Mouse (Mus musculus) lung, postnatal 0 days (tissue): ENCODE results near the gene Fam114a1. TPM values are rescaled to one million over a fixed set of nuclear protein-coding genes. Genes with fewer than 3 reads are reported as not detected.
A peak's percentile ranks its signal among the peaks of the same experiment; 100 is the strongest.

Experiments
- ATAC-seq: fragments of 200-750 bp; cut with Nextera tagmentation; 2 replicates; pipeline ENCODE4 v1.8.0; 2017; ENCODE audit warnings: moderate library complexity
- DNase-seq: peaks from one replicate; pipeline ENCODE4 v3.0.0-alpha.2; 2016; ENCODE audit warnings: low spot score
- H3K27ac ChIP-seq: fragments of 300-500 bp; sonication (generic); 2 replicates; pipeline ENCODE4 v1.5.1; 2014; ENCODE audit warnings: antibody characterized with exemption, mild to moderate bottlenecking, low read length, mixed read lengths
- H3K27me3 ChIP-seq: fragments of 300-500 bp; sonication (generic); replicated peaks from 2 replicates; pipeline ENCODE4 v1.6.1; 2014; ENCODE audit warnings: low read length, mixed read lengths; ENCODE audit not compliant: insufficient read depth
- H3K36me3 ChIP-seq: fragments of 300-500 bp; sonication (generic); 2 replicates; pipeline ENCODE4 v1.6.1; 2014; ENCODE audit warnings: low read length, mixed read lengths; ENCODE audit not compliant: insufficient read depth
- H3K4me1 ChIP-seq: fragments of 300-500 bp; sonication (generic); 2 replicates; pipeline ENCODE4 v1.6.1; 2014; ENCODE audit warnings: antibody characterized with exemption, low read depth, low read length, mixed read lengths; ENCODE audit not compliant: insufficient read depth
- H3K4me2 ChIP-seq: fragments of 300-500 bp; sonication (generic); replicated peaks from 2 replicates; pipeline ENCODE4 v1.6.1; 2014; ENCODE audit warnings: low read depth, mild to moderate bottlenecking, low read length, moderate library complexity, mixed read lengths
- H3K4me3 ChIP-seq: fragments of 300-500 bp; sonication (generic); 2 replicates; pipeline ENCODE4 v1.5.1; 2014; ENCODE audit warnings: low read depth, low read length
- H3K9ac ChIP-seq: fragments of 300-500 bp; sonication (generic); replicated peaks from 2 replicates; pipeline ENCODE4 v1.6.1; 2014; ENCODE audit warnings: low read depth, mild to moderate bottlenecking
- H3K9me3 ChIP-seq: fragments of 300-500 bp; sonication (generic); 2 replicates; pipeline ENCODE4 v1.6.1; 2016; ENCODE audit warnings: low read length, mixed read lengths
- CTCF ChIP-seq: IDR thresholded peaks from 2 replicates; pipeline ENCODE4 v1.5.1; 2016; ENCODE audit warnings: antibody characterized with exemption, mild to moderate bottlenecking
- EP300 ChIP-seq: IDR thresholded peaks from 2 replicates; pipeline ENCODE4 v1.6.1; 2016; ENCODE audit warnings: antibody characterized with exemption, mild to moderate bottlenecking, control low read depth
- WGBS: fragments of 180-500 bp; shearing (Covaris S2); extraction: QIAGEN DNeasy Blood & Tissue Kit; methylation state at CpG from one replicate; pipeline ENCODE4 v1.1.7; 2014; 5-methylcytosine and 5-hydroxymethylcytosine counted together
- polyA plus RNA-seq: library from polyadenylated mRNA; unstranded; fragments of >200 nt; fragmentation: Nextera tagmentation; extraction: Ambion mirVana; gene quantifications from 2 replicates; pipeline ENCODE4 v1.2.1, GENCODE M21; 2015

Gene Fam114a1
- polyA plus RNA-seq, 1 experiment from 2014 or later, result 26.3 TPM

- H3K4me2 ChIP-seq, result no peak overlapping the region
- no peak overlapping the region for H3K4me3 ChIP-seq
- no peaks in the 10 kb centered on the region for H3K27me3 ChIP-seq
- H3K9me3 ChIP-seq, result no peaks in the 10 kb centered on the region
- 80% methylated on average over 5 of the region's 5 CpGs for WGBS
- no peak for ATAC-seq
- peaks cover 5% of the 10 kb centered on the region; the same call in 1 of the 2 replicates for H3K36me3 ChIP-seq
- H3K4me1 ChIP-seq, result no peaks in the 10 kb centered on the region
- no peak for DNase-seq
- H3K27ac ChIP-seq, result no peak overlapping the region
- no peak for TF ChIP-seq EP300
- no peak for TF ChIP-seq CTCF
- H3K9ac ChIP-seq, result no peak overlapping the region
Measured at GRCm38 (mm10) chr5:64975121-64975520, 5.2 kb downstream of the Fam114a1 start.

GRCm38 (mm10) chr5:64977128-64977527 lies 7.3 kb downstream of the Fam114a1 start:
- DNase-seq (no peak), ATAC-seq (no peak)
- Histone ChIP-seq H3K36me3 (peaks cover 5% of the 10 kb centered on the region; the same call in 1 of the 2 replicates), H3K27ac (no peak overlapping the region), H3K27me3 (no peaks in the 10 kb centered on the region), H3K9me3 (no peaks in the 10 kb centered on the region), H3K4me2 (no peak overlapping the region), H3K9ac (no peak overlapping the region), H3K4me1 (no peaks in the 10 kb centered on the region), H3K4me3 (no peak overlapping the region)
- no peak for TF ChIP-seq CTCF
- no peak for TF ChIP-seq EP300
- 67% methylated on average over 8 of the region's 8 CpGs for WGBS

GRCm38 (mm10) chr5:64985971-64986370 lies 16.1 kb downstream of the Fam114a1 start:
- DNase-seq (peak; percentile 62), ATAC-seq (peak; percentile 87)
- H3K9me3 ChIP-seq, result no peaks in the 10 kb centered on the region
- WGBS, result 55% methylated on average over 7 of the region's 7 CpGs
- no peaks in the 10 kb centered on the region for H3K27me3 ChIP-seq
- H3K9ac ChIP-seq, result no peak overlapping the region
- 0 out of 2 replicates have a peak, but pooled peaks cover 6% of the 10 kb centered on the region for H3K36me3 ChIP-seq
- peak overlapping the region; percentile 54; the same call in 1 of the 2 replicates for H3K27ac ChIP-seq
- peak; percentile 79 for TF ChIP-seq EP300
- no peak for TF ChIP-seq CTCF
- H3K4me2 ChIP-seq, result no peak overlapping the region
- H3K4me1 ChIP-seq, result no peaks in the 10 kb centered on the region
- no peak overlapping the region for H3K4me3 ChIP-seq

- TF ChIP-seq CTCF (no peak), EP300 (no peak)
- Histone ChIP-seq H3K9me3 (no peaks in the 10 kb centered on the region), H3K9ac (no peak overlapping the region), H3K4me1 (no peaks in the 10 kb centered on the region), H3K36me3 (no peaks in the 10 kb centered on the region), H3K27ac (no peak overlapping the region), H3K4me3 (no peak overlapping the region), H3K27me3 (no peaks in the 10 kb centered on the region), H3K4me2 (no peak overlapping the region)
- no peak for DNase-seq
- 100% methylated on average over 1 of the region's 1 CpGs for WGBS
- no peak for ATAC-seq
Measured at GRCm38 (mm10) chr5:64989940-64990339, 20.1 kb downstream of the Fam114a1 start.

GRCm38 (mm10) chr5:64992540-64992939 lies 22.7 kb downstream of the Fam114a1 start:
- Histone ChIP-seq H3K4me1 (no peaks in the 10 kb centered on the region), H3K4me3 (no peak overlapping the region), H3K9ac (no peak overlapping the region), H3K36me3 (peaks cover 4% of the 10 kb centered on the region; the same call in 1 of the 2 replicates), H3K27ac (no peak overlapping the region), H3K4me2 (no peak overlapping the region), H3K9me3 (no peaks in the 10 kb centered on the region), H3K27me3 (no peaks in the 10 kb centered on the region)
- TF ChIP-seq EP300 (no peak), CTCF (peak; percentile 43)
- ATAC-seq (no peak), DNase-seq (no peak)
- whole genome bisulfite sequencing, result 58% methylated on average over 8 of the region's 8 CpGs

GRCm38 (mm10) chr5:64995408-64995807 lies 25.5 kb downstream of the Fam114a1 start:
- Histone ChIP-seq H3K9me3 (no peaks in the 10 kb centered on the region), H3K9ac (no peak overlapping the region), H3K4me3 (no peak overlapping the region), H3K4me2 (no peak overlapping the region), H3K36me3 (peaks cover 4% of the 10 kb centered on the region; the same call in 1 of the 2 replicates), H3K27me3 (no peaks in the 10 kb centered on the region), H3K27ac (no peak overlapping the region), H3K4me1 (no peaks in the 10 kb centered on the region)
- WGBS, result 98% methylated on average over 2 of the region's 2 CpGs
- TF ChIP-seq CTCF (no peak), EP300 (no peak)
- no peak for DNase-seq
- ATAC-seq, result no peak
